Mouse (Mus musculus): Measurements from ENCODE around the gene Creb3. TPM values are rescaled to one million over a fixed set of nuclear protein-coding genes. Genes with fewer than 3 reads are reported as not detected.

Gene Creb3
- polyA plus RNA-seq, 1 experiment, result 52.4 TPM

- TF ChIP-seq USF1 (IDR thresholded peaks at IDR 0.05; ENCODE audit: low read depth) (no peak), CEBPB (IDR thresholded peaks at IDR 0.05; ENCODE audit: low read depth) (no peak), CTCF (IDR thresholded peaks at IDR 0.05; ENCODE audit: control insufficient read depth, insufficient read depth, insufficient read length) (no peak), MAX (IDR thresholded peaks at IDR 0.05) (no peak), FOSL1 (IDR thresholded peaks at IDR 0.05; ENCODE audit: insufficient read depth, low read length, poor library complexity, severe bottlenecking) (no peak), MYOD1 (IDR thresholded peaks at IDR 0.05; ENCODE audit: control insufficient read depth, insufficient read length, low read depth) (no peak), MYOG (IDR thresholded peaks at IDR 0.05; ENCODE audit: control insufficient read depth, extremely low read depth, insufficient read length) (no peak)
- Histone ChIP-seq H3K27me3 (ENCODE audit: control insufficient read depth, insufficient read depth, insufficient read length) (no peaks in the 10 kb centered on the region), H3K36me3 (ENCODE audit: control insufficient read depth, insufficient read depth) (peaks cover 85% of the 10 kb centered on the region)
Observed at GRCm38 (mm10) chr4:43533270-43533669, 28.9 kb upstream of the Creb3 start.

GRCm38 (mm10) chr4:43535628-43536027 is 26.5 kb upstream of the Creb3 start:
- H3K79me3 ChIP-seq (ENCODE audit: low read depth), result no peaks in the 10 kb centered on the region
- no peaks in the 10 kb centered on the region for H3K27me3 ChIP-seq (ENCODE audit: control insufficient read depth, insufficient read depth, insufficient read length)
- peaks cover 98% of the 10 kb centered on the region for H3K36me3 ChIP-seq (ENCODE audit: control insufficient read depth, insufficient read depth)
- TF ChIP-seq MYOG (IDR thresholded peaks at IDR 0.05; ENCODE audit: control insufficient read depth, extremely low read depth, insufficient read length), result no peak
- TF ChIP-seq FOSL1 (IDR thresholded peaks at IDR 0.05; ENCODE audit: insufficient read depth, low read length, poor library complexity, severe bottlenecking), result no peak
- TF ChIP-seq CTCF (IDR thresholded peaks at IDR 0.05; ENCODE audit: control insufficient read depth, insufficient read depth, insufficient read length), result no peak
- no peak for TF ChIP-seq MYOD1 (IDR thresholded peaks at IDR 0.05; ENCODE audit: control insufficient read depth, insufficient read length, low read depth)
- no peak for TF ChIP-seq USF1 (IDR thresholded peaks at IDR 0.05; ENCODE audit: low read depth)
- TF ChIP-seq CEBPB (IDR thresholded peaks at IDR 0.05; ENCODE audit: low read depth), result no peak
- TF ChIP-seq MAX (IDR thresholded peaks at IDR 0.05), result no peak
- H3ac ChIP-seq (ENCODE audit: control insufficient read depth, insufficient read length, low read depth), result no peak overlapping the region
- H3K4me3 ChIP-seq (ENCODE audit: insufficient read depth, poor library complexity, severe bottlenecking), result no peak overlapping the region
- H3K79me2 ChIP-seq (ENCODE audit: control insufficient read depth, insufficient read depth), result no peaks in the 10 kb centered on the region

More at GRCm38 (mm10) chr4:43533270-43533669, 28.9 kb upstream of the Creb3 start:
- Histone ChIP-seq H3ac (ENCODE audit: control insufficient read depth, insufficient read length, low read depth) (no peak overlapping the region), H3K79me3 (ENCODE audit: low read depth) (no peaks in the 10 kb centered on the region), H3K79me2 (ENCODE audit: control insufficient read depth, insufficient read depth) (no peaks in the 10 kb centered on the region), H3K4me3 (ENCODE audit: insufficient read depth, poor library complexity, severe bottlenecking) (no peak overlapping the region)

- Histone ChIP-seq H3K27me3 (ENCODE audit: control insufficient read depth, insufficient read depth, insufficient read length) (no peaks in the 10 kb centered on the region), H3K79me3 (ENCODE audit: low read depth) (no peaks in the 10 kb centered on the region), H3K36me3 (ENCODE audit: control insufficient read depth, insufficient read depth) (peaks cover 97% of the 10 kb centered on the region), H3K4me3 (ENCODE audit: insufficient read depth, poor library complexity, severe bottlenecking) (no peak overlapping the region), H3ac (ENCODE audit: control insufficient read depth, insufficient read length, low read depth) (no peak overlapping the region), H3K79me2 (ENCODE audit: control insufficient read depth, insufficient read depth) (no peaks in the 10 kb centered on the region)
- no peak for TF ChIP-seq FOSL1 (IDR thresholded peaks at IDR 0.05; ENCODE audit: insufficient read depth, low read length, poor library complexity, severe bottlenecking)
- no peak for TF ChIP-seq CEBPB (IDR thresholded peaks at IDR 0.05; ENCODE audit: low read depth)
- TF ChIP-seq CTCF (IDR thresholded peaks at IDR 0.05; ENCODE audit: control insufficient read depth, insufficient read depth, insufficient read length), result no peak
- TF ChIP-seq MAX (IDR thresholded peaks at IDR 0.05), result no peak
- TF ChIP-seq MYOD1 (IDR thresholded peaks at IDR 0.05; ENCODE audit: control insufficient read depth, insufficient read length, low read depth), result no peak
- TF ChIP-seq MYOG (IDR thresholded peaks at IDR 0.05; ENCODE audit: control insufficient read depth, extremely low read depth, insufficient read length), result no peak
- no peak for TF ChIP-seq USF1 (IDR thresholded peaks at IDR 0.05; ENCODE audit: low read depth)
Observed at GRCm38 (mm10) chr4:43536031-43536430, 26.1 kb upstream of the Creb3 start.

- Histone ChIP-seq H3K27me3 (ENCODE audit: control insufficient read depth, insufficient read depth, insufficient read length) (no peaks in the 10 kb centered on the region), H3K36me3 (ENCODE audit: control insufficient read depth, insufficient read depth) (peaks cover 97% of the 10 kb centered on the region), H3ac (ENCODE audit: control insufficient read depth, insufficient read length, low read depth) (no peak overlapping the region), H3K4me3 (ENCODE audit: insufficient read depth, poor library complexity, severe bottlenecking) (no peak overlapping the region), H3K79me2 (ENCODE audit: control insufficient read depth, insufficient read depth) (no peaks in the 10 kb centered on the region), H3K79me3 (ENCODE audit: low read depth) (no peaks in the 10 kb centered on the region)
- TF ChIP-seq FOSL1 (IDR thresholded peaks at IDR 0.05; ENCODE audit: insufficient read depth, low read length, poor library complexity, severe bottlenecking), result no peak
- TF ChIP-seq CTCF (IDR thresholded peaks at IDR 0.05; ENCODE audit: control insufficient read depth, insufficient read depth, insufficient read length), result no peak
- TF ChIP-seq USF1 (IDR thresholded peaks at IDR 0.05; ENCODE audit: low read depth), result no peak
- no peak for TF ChIP-seq MAX (IDR thresholded peaks at IDR 0.05)
- no peak for TF ChIP-seq CEBPB (IDR thresholded peaks at IDR 0.05; ENCODE audit: low read depth)
- TF ChIP-seq MYOD1 (IDR thresholded peaks at IDR 0.05; ENCODE audit: control insufficient read depth, insufficient read length, low read depth), result no peak
- no peak for TF ChIP-seq MYOG (IDR thresholded peaks at IDR 0.05; ENCODE audit: control insufficient read depth, extremely low read depth, insufficient read length)
Observed at GRCm38 (mm10) chr4:43542044-43542443, 20.1 kb upstream of the Creb3 start.

GRCm38 (mm10) chr4:43546375-43547047 is 15.6 kb upstream of the Creb3 start:
- no peak for TF ChIP-seq MAX (IDR thresholded peaks at IDR 0.05)
- TF ChIP-seq USF1 (IDR thresholded peaks at IDR 0.05; ENCODE audit: low read depth), result no peak
- TF ChIP-seq CEBPB (IDR thresholded peaks at IDR 0.05; ENCODE audit: low read depth), result no peak
- no peak for TF ChIP-seq MYOG (IDR thresholded peaks at IDR 0.05; ENCODE audit: control insufficient read depth, extremely low read depth, insufficient read length)
- TF ChIP-seq MYOD1 (IDR thresholded peaks at IDR 0.05; ENCODE audit: control insufficient read depth, insufficient read length, low read depth), result no peak
- TF ChIP-seq FOSL1 (IDR thresholded peaks at IDR 0.05; ENCODE audit: insufficient read depth, low read length, poor library complexity, severe bottlenecking), result no peak
- no peak for TF ChIP-seq CTCF (IDR thresholded peaks at IDR 0.05; ENCODE audit: control insufficient read depth, insufficient read depth, insufficient read length)
- no peaks in the 10 kb centered on the region for H3K79me2 ChIP-seq (ENCODE audit: control insufficient read depth, insufficient read depth)
- no peak overlapping the region for H3K4me3 ChIP-seq (ENCODE audit: insufficient read depth, poor library complexity, severe bottlenecking)
- H3K79me3 ChIP-seq (ENCODE audit: low read depth), result no peaks in the 10 kb centered on the region
- H3K27me3 ChIP-seq (ENCODE audit: control insufficient read depth, insufficient read depth, insufficient read length), result no peaks in the 10 kb centered on the region
- peaks cover 99% of the 10 kb centered on the region for H3K36me3 ChIP-seq (ENCODE audit: control insufficient read depth, insufficient read depth)
- H3ac ChIP-seq (ENCODE audit: control insufficient read depth, insufficient read length, low read depth), result no peak overlapping the region
